Mouse (Mus musculus): Measurements from ENCODE around the gene Arap1.

Gene Arap1

DNA sequence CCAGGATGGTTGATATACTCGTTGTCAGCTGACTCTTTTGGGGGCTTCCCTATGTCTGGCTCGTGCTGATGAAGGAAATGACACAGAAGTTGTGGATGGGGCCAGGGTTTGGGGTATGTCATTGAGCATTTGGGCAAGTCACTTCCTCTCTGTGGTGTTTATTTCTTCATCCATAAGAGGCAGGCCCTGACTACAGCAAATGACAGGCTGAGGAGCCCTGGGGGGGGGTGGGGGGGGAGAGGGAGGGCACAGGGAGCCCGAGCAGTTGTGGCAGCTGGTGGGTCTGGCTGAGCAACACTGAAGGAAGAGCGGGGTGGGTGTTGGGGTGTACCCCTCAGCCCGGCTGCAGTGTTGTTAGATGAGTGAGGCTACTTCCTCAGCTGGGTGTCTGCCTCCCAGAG, 14.9 kb downstream of the Arap1 start:
- peak; percentile 96 for DNase-seq (ENCODE audit: low read depth)

- no peak for DNase-seq (ENCODE audit: low read depth)
These were observed 16.0 kb downstream of the Arap1 start for GRCm38 (mm10) chr7:101363914-101364313.

GRCm38 (mm10) chr7:101367901-101368852, 20.3 kb downstream of the Arap1 start:
- peak; percentile 62 for DNase-seq (ENCODE audit: low read depth)

- no peak for DNase-seq (ENCODE audit: low read depth)
These were observed 21.8 kb downstream of the Arap1 start for GRCm38 (mm10) chr7:101369666-101370065.

DNA sequence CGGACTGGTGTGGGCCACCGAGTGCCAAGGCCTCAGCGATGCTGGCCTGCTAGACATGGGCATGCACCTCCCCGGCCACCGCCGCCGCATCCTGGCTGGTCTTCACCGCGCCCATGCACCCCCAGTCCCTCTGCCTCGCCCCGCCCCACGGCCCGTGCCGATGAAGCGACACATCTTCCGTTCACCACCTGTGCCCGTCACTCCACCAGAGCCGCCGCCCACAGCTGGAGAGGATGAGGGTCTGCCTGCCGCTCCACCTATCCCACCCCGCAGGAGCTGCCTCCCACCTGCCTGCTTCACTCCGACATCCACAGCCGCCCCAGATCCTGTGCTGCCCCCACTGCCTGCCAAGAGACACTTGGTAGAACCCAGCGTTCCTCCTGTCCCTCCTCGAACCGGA, 25.2 kb downstream of the Arap1 start:
- DNase-seq (ENCODE audit: low read depth) = no peak

GRCm38 (mm10) chr7:101374155-101374554, 26.3 kb downstream of the Arap1 start:
- peak; percentile 81 for DNase-seq (ENCODE audit: low read depth)

GRCm38 (mm10) chr7:101376701-101377340, 29.0 kb downstream of the Arap1 start:
- peak; percentile 44 for DNase-seq (ENCODE audit: low read depth)

- DNase-seq (ENCODE audit: low read depth) = peak; percentile 92
These were observed 29.9 kb downstream of the Arap1 start for GRCm38 (mm10) chr7:101377741-101378262.

DNA sequence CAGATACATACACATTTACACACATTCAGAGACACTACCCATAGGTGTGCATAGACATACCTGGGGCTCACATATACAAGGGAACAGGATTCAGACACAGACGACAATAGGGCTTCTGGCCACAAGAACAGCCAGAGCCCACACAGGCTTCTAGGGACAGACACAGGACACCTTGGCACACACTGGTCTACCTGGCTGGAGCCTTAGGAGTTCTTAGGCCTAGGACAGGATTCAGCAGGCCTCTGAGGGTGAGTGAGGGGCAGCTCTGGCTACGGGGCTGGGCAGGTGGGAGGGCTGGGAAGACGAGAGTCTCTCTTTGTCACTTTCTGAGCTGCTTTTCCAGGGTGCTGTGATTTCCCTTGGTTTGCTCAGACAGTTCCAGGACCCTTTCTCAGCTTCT, 30.4 kb downstream of the Arap1 start:
- no peak for DNase-seq (ENCODE audit: low read depth)

- no peak for DNase-seq (ENCODE audit: low read depth)
These were observed 31.1 kb downstream of the Arap1 start for GRCm38 (mm10) chr7:101378796-101379465.

DNA sequence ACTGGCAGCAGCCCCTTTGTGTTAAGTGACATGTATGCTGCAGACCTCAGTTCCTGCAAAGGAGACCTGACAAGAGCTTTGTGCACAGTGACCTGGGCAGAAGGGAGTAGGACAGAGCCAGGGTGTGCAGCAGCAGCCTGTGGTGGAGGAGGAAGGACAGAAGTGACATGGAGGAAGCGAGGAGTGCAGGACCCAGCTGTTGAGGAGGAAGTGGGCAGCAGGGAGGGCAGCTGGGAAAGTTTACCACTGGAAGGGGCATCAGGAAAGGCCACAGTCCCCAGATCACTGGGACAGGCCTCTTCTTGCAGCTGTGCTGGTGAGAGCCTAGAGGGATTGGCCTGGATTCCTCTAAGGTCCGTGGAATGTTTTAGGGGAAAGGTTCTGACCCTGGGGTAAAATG, 31.9 kb downstream of the Arap1 start:
- peak; percentile 39 for DNase-seq (ENCODE audit: low read depth)

DNA sequence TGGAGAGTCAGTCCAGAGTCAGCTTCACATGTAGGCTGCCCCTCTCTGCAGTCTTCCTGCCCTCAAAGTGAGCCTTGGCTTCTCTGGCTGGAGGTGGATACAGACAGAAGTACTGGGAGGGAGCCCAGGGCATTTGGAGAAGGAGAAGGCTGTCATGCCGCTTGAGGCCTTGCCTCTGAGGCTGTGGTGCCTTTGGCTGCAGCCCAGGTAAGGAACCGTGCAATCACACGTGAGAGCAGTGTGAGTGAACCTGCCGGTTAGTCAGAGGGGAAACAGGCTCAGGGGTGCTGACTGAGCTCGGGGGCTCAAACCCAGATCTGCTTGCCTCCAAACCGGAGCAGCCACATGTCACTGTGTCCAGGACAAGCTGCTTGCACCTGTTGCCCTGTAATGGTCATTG, 33.6 kb downstream of the Arap1 start:
- DNase-seq (ENCODE audit: low read depth) = no peak

GRCm38 (mm10) chr7:101382378-101382777, 34.5 kb downstream of the Arap1 start:
- peak; percentile 59 for DNase-seq (ENCODE audit: low read depth)

DNA sequence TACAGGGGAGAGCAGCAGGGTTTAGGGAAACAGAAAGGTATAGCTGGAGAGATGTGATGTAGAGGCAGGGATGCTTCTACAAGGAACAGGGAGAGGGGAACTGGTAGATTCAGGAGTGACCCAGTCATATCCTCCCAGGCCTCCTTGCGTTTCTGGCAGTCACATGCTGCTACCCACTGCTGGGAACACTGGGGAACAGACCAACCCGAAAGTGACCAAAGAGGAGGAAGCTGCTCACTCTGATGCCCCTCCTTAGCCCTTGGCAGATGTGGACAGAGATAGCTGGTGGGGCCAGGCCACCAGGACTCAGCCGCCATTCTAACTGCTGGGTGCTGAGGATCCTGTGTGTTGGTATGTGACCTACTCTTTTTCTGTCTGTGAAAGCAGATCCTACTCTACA, 35.9 kb downstream of the Arap1 start:
- peak; percentile 85 for DNase-seq (ENCODE audit: low read depth)

DNA sequence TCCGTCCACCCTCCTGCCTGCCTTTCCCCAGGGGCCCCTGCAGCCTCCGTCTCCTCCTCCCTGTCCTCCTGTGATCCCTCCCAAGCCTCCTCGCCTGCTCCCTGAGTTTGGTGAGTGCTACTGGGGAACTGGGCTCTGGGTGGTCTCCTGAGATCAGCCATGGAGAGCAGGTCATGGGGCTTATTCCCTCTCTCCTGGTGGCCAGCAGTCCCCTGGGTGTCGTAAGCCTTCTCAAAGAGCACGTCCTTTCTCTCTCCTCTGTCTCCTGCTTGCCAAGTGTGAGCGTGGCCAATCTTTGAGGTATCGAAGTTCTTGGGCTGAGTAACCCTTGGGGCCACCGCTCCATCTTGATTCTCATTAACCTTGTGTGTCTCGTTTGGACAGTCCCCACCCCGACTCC, 37.1 kb downstream of the Arap1 start:
- no peak for DNase-seq (ENCODE audit: low read depth)

DNA sequence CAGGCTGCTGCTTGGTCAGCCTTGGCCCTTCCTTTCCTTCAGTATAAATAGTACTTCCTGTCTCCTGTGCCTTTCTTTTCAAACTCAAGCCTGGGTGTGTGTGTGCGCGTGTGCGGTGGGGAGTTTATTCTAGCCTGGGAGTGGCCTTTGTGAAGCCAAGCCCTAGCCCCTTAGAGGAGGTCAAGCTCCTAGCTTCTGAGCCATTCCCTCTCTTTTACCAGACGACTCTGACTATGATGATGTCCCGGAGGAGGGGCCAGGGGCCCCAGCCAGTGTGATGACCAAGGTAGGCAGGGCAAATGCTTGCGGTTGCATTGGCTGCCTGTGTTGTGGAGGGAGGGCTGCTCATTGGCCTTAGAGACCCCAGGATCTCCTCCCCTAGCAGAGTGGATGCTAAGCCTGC, 37.5 kb downstream of the Arap1 start:
- DNase-seq (ENCODE audit: low read depth) = no peak

DNA sequence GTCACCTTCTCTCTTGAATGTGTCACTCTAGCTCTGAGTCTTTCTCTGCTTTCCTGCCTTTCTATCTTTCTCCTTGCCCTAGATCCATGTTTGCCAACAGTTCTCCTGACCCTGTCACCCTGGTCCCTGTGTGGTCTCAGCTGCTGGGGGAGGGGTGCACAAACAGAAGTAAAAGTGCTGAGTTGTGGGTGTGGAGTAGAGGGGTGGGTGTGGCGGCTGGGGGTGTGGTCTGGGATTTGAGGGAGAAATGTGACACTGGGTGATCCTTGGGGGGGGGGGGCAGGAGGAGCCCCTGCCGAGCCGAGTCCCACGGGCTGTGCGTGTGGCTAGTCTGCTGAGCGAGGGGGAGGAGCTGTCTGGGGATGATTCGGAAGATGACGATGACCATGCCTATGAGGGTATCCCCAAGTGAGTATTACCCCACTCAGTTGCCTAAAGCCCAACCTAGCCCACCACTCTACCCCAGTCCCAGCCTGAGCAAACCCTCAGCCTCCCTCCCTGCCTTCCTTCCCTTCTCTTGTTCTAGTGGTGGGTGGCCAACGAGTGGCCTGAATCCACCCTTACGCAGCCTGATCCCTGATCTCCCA, 38.1 kb downstream of the Arap1 start:
- no peak for DNase-seq (ENCODE audit: low read depth)

DNA sequence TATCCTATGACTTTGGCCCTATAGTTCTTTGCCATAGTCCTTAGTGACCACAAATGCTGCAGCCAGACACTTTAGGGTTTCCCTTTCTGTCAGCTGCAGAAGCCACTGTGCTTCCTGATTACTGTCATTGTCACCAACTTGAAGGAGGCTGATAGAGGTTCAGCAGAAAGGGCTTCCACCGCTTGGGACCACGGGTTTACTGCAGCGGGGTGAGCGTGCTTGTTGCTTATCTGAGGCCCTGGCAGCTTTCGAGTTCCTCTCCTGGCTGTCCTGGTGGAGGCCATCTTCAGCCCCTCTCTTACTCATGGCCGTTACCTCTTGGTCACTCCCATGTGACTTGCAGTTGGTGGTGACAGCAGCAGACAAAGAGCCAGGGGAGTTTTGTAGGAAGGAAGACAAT, 41.4 kb downstream of the Arap1 start:
- DNase-seq (ENCODE audit: low read depth) = peak; percentile 94

GRCm38 (mm10) chr7:101391909-101392479, 44.1 kb downstream of the Arap1 start:
- DNase-seq (ENCODE audit: low read depth) = no peak

GRCm38 (mm10) chr7:101393015-101393414, 45.1 kb downstream of the Arap1 start:
- no peak for DNase-seq (ENCODE audit: low read depth)

DNA sequence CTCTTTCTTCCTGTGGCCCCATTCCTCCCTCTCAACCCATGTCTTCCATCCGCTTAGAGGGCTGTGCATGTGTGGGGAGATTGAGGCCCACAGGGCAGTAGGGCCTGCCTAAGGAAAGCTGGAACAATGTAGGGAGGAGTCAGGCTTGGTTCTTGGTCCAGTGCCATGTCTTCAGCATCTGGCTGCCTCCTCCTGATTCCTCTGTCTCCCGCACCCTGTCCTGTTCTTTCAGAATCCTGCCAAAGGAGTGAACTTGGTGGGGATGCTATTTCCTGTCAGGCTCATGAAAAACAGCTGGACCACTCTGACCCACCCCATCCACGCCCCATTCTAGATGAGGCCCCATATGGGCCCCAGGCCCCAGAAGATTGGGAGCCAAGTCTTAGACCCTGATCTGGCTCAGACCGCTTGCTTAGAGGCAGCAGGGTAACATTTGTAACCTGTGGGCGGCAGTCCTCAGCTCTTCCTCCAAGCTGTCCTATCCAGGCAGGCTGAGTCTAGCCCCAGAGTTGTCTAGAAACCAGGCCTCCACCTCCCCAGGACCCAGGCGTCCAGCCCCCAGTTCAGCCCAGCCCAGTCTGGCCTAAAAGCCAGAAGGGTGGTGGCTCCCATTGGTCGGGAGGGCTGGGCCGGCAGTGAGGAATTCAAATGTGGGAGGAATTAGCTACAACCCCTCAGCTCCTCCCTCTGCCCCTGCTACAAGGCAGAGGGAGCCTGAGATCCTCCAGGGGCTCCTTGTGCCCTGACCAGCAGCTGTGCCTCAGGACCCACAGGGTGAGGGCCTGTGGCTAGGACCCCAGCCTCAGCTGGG, 46.0 kb downstream of the Arap1 start:
- DNase-seq (ENCODE audit: low read depth) = no peak

Measured in 416B (cell line).